ENCODE assay signal across 10 mouse cellular contexts in the genomic region with DNA sequence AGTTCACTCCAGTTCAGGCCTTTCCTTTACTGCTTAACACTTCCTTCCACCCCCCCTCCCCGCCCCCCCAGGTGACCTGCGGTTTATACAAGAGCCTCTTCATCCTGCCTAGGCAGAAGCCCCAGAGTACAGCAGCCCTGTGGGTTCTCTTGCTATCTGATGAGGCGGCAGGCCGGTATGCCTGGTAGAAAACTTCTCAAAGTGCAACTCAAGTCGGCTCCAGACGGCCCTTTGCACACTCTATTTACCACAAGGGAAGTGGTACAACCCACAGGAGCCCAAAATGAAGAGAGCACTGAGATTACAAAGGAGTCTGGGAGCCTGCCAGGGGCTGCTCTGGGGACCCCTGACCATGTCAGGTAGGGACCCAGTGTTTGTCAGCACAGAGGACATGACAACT. TPM values are rescaled to one million over a fixed set of nuclear protein-coding genes. Genes with fewer than 3 reads are reported as not detected.
DNase-seq lines count a peak whose midpoint lies in the region; ATAC-seq lines count a peak whose summit lies in the region.
"Had no signal": no experiment of that assay in that cellular context is flagged by ENCODE, and none has a peak within 500 bp of the region (broad histone marks: within the 10 kb centered on the region; RNA-seq: fewer than 3 reads in every experiment).

No protein-coding gene starts in this region.

- ATAC-seq in forebrain, embryonic 16.5 days: no peak
- no peak for ATAC-seq in neural tube, embryonic 13.5 days (ENCODE audit: low read depth)
- ATAC-seq in neural tube, embryonic 15.5 days (ENCODE audit: low FRiP score): no peak
- ATAC-seq in limb, embryonic 11.5 days (ENCODE audit: insufficient number of reproducible peaks, low FRiP score, low TSS enrichment, low read depth): no peak

- peaks cover 69% of the 10 kb centered on the region for H3K4me1 ChIP-seq in forebrain, embryonic 10.5 days
- H3K4me1 ChIP-seq in forebrain, embryonic 16.5 days (replicated peaks; ENCODE audit: control insufficient read depth, insufficient read depth, low read length): peaks cover 63% of the 10 kb centered on the region
- peaks cover 100% of the 10 kb centered on the region for H3K4me1 ChIP-seq in neural tube, embryonic 13.5 days (replicated peaks)
- H3K4me1 ChIP-seq in neural tube, embryonic 15.5 days: peaks cover 91% of the 10 kb centered on the region
- peaks cover 22% of the 10 kb centered on the region for H3K4me1 ChIP-seq in limb, embryonic 11.5 days (ENCODE audit: control insufficient read depth, insufficient read depth, low read length)

- no peaks in the 10 kb centered on the region for H3K9me3 ChIP-seq in forebrain, embryonic 10.5 days
- H3K9me3 ChIP-seq in forebrain, embryonic 16.5 days (ENCODE audit: control insufficient read depth, low read length): no peaks in the 10 kb centered on the region
- H3K9me3 ChIP-seq in neural tube, embryonic 13.5 days: no peaks in the 10 kb centered on the region
- no peaks in the 10 kb centered on the region for H3K9me3 ChIP-seq in neural tube, embryonic 15.5 days (replicated peaks)
- no peaks in the 10 kb centered on the region for H3K9me3 ChIP-seq in limb, embryonic 11.5 days (ENCODE audit: control insufficient read depth, low read length)

- H3K36me3 ChIP-seq in forebrain, embryonic 10.5 days (replicated peaks): peaks cover 57% of the 10 kb centered on the region
- no peaks in the 10 kb centered on the region for H3K36me3 ChIP-seq in forebrain, embryonic 16.5 days (ENCODE audit: control insufficient read depth, insufficient read depth)
- H3K36me3 ChIP-seq in neural tube, embryonic 13.5 days: peaks cover 2% of the 10 kb centered on the region; the same call in 1 of the 2 replicates
- peaks cover 3% of the 10 kb centered on the region; the same call in 1 of the 2 replicates for H3K36me3 ChIP-seq in neural tube, embryonic 15.5 days
- peaks cover 1% of the 10 kb centered on the region for H3K36me3 ChIP-seq in limb, embryonic 11.5 days (ENCODE audit: control insufficient read depth, insufficient read depth, low read length)

- DNase-seq in forebrain, embryonic 10.5 days (ENCODE audit: extremely low spot score, low spot score): no peak
- no peak for DNase-seq in limb, embryonic 11.5 days (ENCODE audit: low spot score)
- peak; percentile 77 to 86 for DNase-seq in thymus, postnatal 36 days
- no peak for DNase-seq in kidney, adult 11 months
- DNase-seq in layer of hippocampus, adult 9-10 months (ENCODE audit: low spot score): no peak
- DNase-seq: kidney, postnatal 36 days had no signal

- no peak overlapping the region for H3K4me3 ChIP-seq in forebrain, embryonic 10.5 days
- no peak overlapping the region for H3K4me3 ChIP-seq in forebrain, embryonic 16.5 days (replicated peaks; ENCODE audit: low read length)
- no peak overlapping the region for H3K4me3 ChIP-seq in neural tube, embryonic 13.5 days
- no peak overlapping the region for H3K4me3 ChIP-seq in neural tube, embryonic 15.5 days (replicated peaks)
- no peak overlapping the region for H3K4me3 ChIP-seq in limb, embryonic 11.5 days (ENCODE audit: low read depth, low read length)
- H3K4me3 ChIP-seq: erythroblast, embryonic 14.5 days had no signal

- H3K27ac ChIP-seq in forebrain, embryonic 10.5 days: peak overlapping the region; percentile 51; the same call in 1 of the 2 replicates
- H3K27ac ChIP-seq in forebrain, embryonic 16.5 days (ENCODE audit: low read length): no peak overlapping the region
- H3K27ac ChIP-seq in neural tube, embryonic 13.5 days (replicated peaks): peak overlapping the region; percentile 82
- H3K27ac ChIP-seq in neural tube, embryonic 15.5 days (replicated peaks): no peak overlapping the region
- 0 out of 2 replicates have a peak overlapping the region, but pooled peaks have one; percentile 56 for H3K27ac ChIP-seq in limb, embryonic 11.5 days (replicated peaks; ENCODE audit: low read depth, low read length)

- no peak overlapping the region for H3K4me2 ChIP-seq in forebrain, embryonic 16.5 days (ENCODE audit: low read length)
- no peak overlapping the region for H3K4me2 ChIP-seq in neural tube, embryonic 13.5 days
- H3K4me2 ChIP-seq in neural tube, embryonic 15.5 days: no peak overlapping the region
- no peak overlapping the region for H3K4me2 ChIP-seq in limb, embryonic 11.5 days (ENCODE audit: low read depth, severe bottlenecking)

- WGBS in forebrain, embryonic 10.5 days: 73% methylated on average over 6 of the region's 6 CpGs
- 78% methylated on average over 6 of the region's 6 CpGs for WGBS in forebrain, embryonic 16.5 days
- WGBS in neural tube, embryonic 13.5 days: 79% methylated on average over 6 of the region's 6 CpGs
- 79% methylated on average over 6 of the region's 6 CpGs for WGBS in neural tube, embryonic 15.5 days
- 79% methylated on average over 6 of the region's 6 CpGs for WGBS in limb, embryonic 11.5 days

- no peaks in the 10 kb centered on the region for H3K27me3 ChIP-seq in forebrain, embryonic 10.5 days (ENCODE audit: poor library complexity, severe bottlenecking)
- no peaks in the 10 kb centered on the region for H3K27me3 ChIP-seq in forebrain, embryonic 16.5 days (replicated peaks; ENCODE audit: control insufficient read depth, insufficient read depth, low read length)
- no peaks in the 10 kb centered on the region for H3K27me3 ChIP-seq in neural tube, embryonic 13.5 days
- no peaks in the 10 kb centered on the region for H3K27me3 ChIP-seq in neural tube, embryonic 15.5 days (replicated peaks)
- no peaks in the 10 kb centered on the region for H3K27me3 ChIP-seq in limb, embryonic 11.5 days (ENCODE audit: control insufficient read depth, insufficient read depth, low read length)

- no peak overlapping the region for H3K9ac ChIP-seq in forebrain, embryonic 16.5 days (replicated peaks; ENCODE audit: low read depth, low read length)
- no peak overlapping the region for H3K9ac ChIP-seq in neural tube, embryonic 13.5 days
- H3K9ac ChIP-seq in neural tube, embryonic 15.5 days (replicated peaks): no peak overlapping the region
- no peak overlapping the region for H3K9ac ChIP-seq in limb, embryonic 11.5 days (ENCODE audit: low read length)

RNA-seq across cellular contexts. Expression of gene Tesc, which starts 54.5 kb away (rescaled TPM):
- 0.52 and 0.92 TPM in 2 replicates for polyA plus RNA-seq in forebrain, embryonic 10.5 days (2016; fragmentation: Nextera tagmentation; extraction: Ambion mirVana)
- polyA plus RNA-seq in forebrain, embryonic 16.5 days (2015; fragmentation: Nextera tagmentation; extraction: Ambion mirVana): 7.7 and 10.3 TPM in 2 replicates
- polyA plus RNA-seq in neural tube, embryonic 13.5 days (2015; fragmentation: Nextera tagmentation; extraction: Ambion mirVana): 1.8 and 2.1 TPM in 2 replicates
- polyA plus RNA-seq in neural tube, embryonic 15.5 days (2015; fragmentation: Nextera tagmentation; extraction: Ambion mirVana): 3.5 and 3.9 TPM in 2 replicates
- 0.53 and 0.75 TPM in 2 replicates for polyA plus RNA-seq in limb, embryonic 11.5 days (2014; fragmentation: Nextera tagmentation; extraction: Ambion mirVana)

Comparison
In these comparisons a context has a peak if more than half of its experiments do, and no peak if none do; other contexts are left out.
1. H3K27ac ChIP-seq: peak in forebrain, embryonic 10.5 days (single experiment), neural tube, embryonic 13.5 days (single experiment) and limb, embryonic 11.5 days (single experiment); none in forebrain, embryonic 16.5 days (single experiment) and neural tube, embryonic 15.5 days (single experiment).
2. DNase-seq: peak in thymus, postnatal 36 days (2 of 2); none in forebrain, embryonic 10.5 days (single experiment), limb, embryonic 11.5 days (single experiment), kidney, adult 11 months (single experiment) and layer of hippocampus, adult 9-10 months (single experiment).